Mouse (Mus musculus) testis, adult 2 months (tissue): ENCODE measurements at regions not wholly inside any gene's neighbourhood (a gene's known extent, or its start where the extent isn't known, plus 50 kb on each side); places are given as distances from the start of the nearest gene placed in this dataset.

Experiments used
- CTCF ChIP-seq: fragments of 200-500 bp; IDR thresholded peaks from 2 replicates; pipeline ENCODE4 v1.5.1; 2012; ENCODE audit warnings: low read depth, mild to moderate bottlenecking, inconsistent platforms, low read length, moderate library complexity; ENCODE audit not compliant: control insufficient read depth, insufficient read depth, insufficient replicate concordance
- POLR2A ChIP-seq: fragments of 200-500 bp; IDR thresholded peaks from 2 replicates; pipeline ENCODE4 v1.6.1; 2012; ENCODE audit warnings: low read depth, mild to moderate bottlenecking, inconsistent platforms, low read length, moderate library complexity; ENCODE audit not compliant: control insufficient read depth

DNA sequence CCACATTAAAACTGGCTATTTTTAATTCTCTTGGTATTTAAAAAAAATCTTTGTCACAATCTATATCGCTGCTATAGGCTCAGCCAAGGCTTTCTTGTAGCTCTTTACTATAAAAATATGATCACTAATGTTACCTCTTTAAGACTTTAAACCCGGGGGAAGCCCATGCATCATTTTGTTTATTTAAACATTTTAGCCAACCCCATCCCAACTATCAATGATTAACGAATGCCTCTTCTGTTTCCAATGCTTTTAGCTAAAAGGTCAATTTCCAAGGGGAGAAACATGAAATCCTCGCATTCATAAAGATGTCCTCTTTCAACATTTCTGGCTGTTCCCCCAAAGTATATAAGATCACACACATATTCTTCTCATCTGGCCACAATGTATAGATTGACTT, 153.6 kb upstream of the Pou3f3 start:
- TF ChIP-seq CTCF (no peak), POLR2A (no peak)
